Mouse (Mus musculus) CD4-positive naive resting alpha-beta T cell, adult 57 days (primary cell): ENCODE measurements around the gene Spp1. TPM values are rescaled to one million over a fixed set of nuclear protein-coding genes. Genes with fewer than 3 reads are reported as not detected.

Experiments used
- total RNA-seq: library from RNA; stranded (reverse); gene quantifications from one replicate; pipeline ENCODE4 v1.2.4, GENCODE M21; 2023

The Spp1 gene
- not detected for total RNA-seq

GRCm38 (mm10) chr5:104434835-104435301 is at the start of gene Spp1:
Gene Spp1, plus strand, starts transcription at chr5:104435118.

GRCm38 (mm10) chr5:104458832-104459705 is 24.2 kb downstream of the Spp1 start, which contains the start of gene Pkd2:
Gene Pkd2, plus strand, starts transcription at chr5:104459450.

Other genes with a start within 250 kb of the Spp1 start
- not detected for gene Dmp1, start 232.5 kb upstream of the Spp1 start, total RNA-seq
- gene Ibsp, start 135.9 kb upstream of the Spp1 start, total RNA-seq = not detected
- not detected for gene Mepe, start 109.8 kb upstream of the Spp1 start, total RNA-seq
- gene Pkd2, start 24.3 kb downstream of the Spp1 start, total RNA-seq = 0.47 TPM
- 9.2 TPM for gene BC005561, start 73.2 kb downstream of the Spp1 start, total RNA-seq